Mouse (Mus musculus): Measurements from ENCODE around the gene Bola1. TPM values are rescaled to one million over a fixed set of nuclear protein-coding genes. Genes with fewer than 3 reads are reported as not detected.

Bola1 gene
- polyA plus RNA-seq, 1 experiment, result 55.4 TPM

DNA sequence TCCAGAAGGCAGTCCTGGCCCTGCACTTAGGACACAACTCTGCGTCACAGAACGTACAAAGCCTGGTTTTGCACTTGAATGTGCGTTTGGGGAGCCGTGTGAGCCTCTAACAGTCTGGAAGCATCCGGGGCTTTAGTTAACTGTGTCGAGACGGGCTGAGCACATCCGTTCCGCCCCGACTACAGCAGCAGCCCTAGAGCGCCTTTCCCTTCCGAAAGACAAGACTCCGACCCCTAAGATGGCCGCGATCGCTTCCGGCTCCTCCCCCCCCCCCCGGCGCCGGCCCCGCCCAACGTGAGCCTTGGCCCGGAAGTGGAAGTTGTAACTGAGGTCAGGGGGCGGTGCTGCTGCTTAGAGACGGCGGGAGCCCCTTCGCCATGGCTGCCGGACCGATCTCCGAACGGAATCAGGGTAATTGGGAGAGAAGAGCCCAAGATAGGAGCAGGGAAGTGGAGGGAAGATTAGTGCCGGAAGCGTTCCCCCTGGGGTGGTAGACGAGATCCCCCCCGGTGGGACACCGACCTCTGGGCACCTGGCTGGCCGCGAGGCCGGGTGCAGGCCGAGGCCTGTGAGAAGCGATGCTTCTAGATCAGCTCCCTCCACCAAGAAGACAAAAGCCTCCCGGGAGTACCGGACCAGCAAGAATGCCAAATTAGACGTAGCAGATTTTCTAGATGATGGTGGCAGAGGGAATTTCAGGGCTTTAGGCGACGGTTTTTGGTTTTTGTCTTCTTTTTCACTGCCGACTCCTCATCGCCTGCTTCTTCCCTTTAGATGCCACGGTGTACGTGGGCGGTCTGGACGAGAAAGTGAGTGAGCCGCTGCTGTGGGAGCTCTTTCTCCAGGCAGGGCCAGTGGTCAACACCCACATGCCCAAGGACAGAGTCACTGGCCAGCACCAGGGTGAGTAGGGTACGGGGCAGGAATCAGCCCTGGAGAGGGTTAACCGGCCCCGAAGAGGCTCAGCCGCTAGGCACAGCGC lies 47.0 kb downstream of the Bola1 start, which contains the start of gene Sf3b4:
TSS of gene Sf3b4 (plus strand) at position 136 of the 982 bp plus-strand sequence.
- H3K36me3 ChIP-seq (ENCODE audit: control insufficient read depth, insufficient read depth, low read length), result peaks cover 28% of the 10 kb centered on the region
- DNase-seq, result peak; percentile 85
- under 1% methylated on average over 58 of the region's 58 CpGs for WGBS
- TF ChIP-seq CTCF (IDR thresholded peaks at IDR 0.05; ENCODE audit: borderline replicate concordance, control insufficient read depth, extremely low read depth, insufficient read depth, low read length, poor library complexity) (0 out of 2 replicates have a peak, but pooled peaks have one; percentile 27), POLR2A (IDR thresholded peaks at IDR 0.05; ENCODE audit: control insufficient read depth, extremely low read depth, insufficient read depth, low read length, poor library complexity) (peak; percentile 94)
- peaks cover 24% of the 10 kb centered on the region for H3K4me1 ChIP-seq (replicated peaks; ENCODE audit: control insufficient read depth, insufficient read depth, low read length)
- no peaks in the 10 kb centered on the region for H3K27me3 ChIP-seq (ENCODE audit: control insufficient read depth, insufficient read depth, low read length)
- H3K4me3 ChIP-seq (ENCODE audit: control insufficient read depth, insufficient read depth, low read length), result peak within 1 kb of the TSS; percentile 96
- peak within 1 kb of the TSS; percentile 100 for H3K27ac ChIP-seq (ENCODE audit: control insufficient read depth, insufficient read depth, low read length)

DNA sequence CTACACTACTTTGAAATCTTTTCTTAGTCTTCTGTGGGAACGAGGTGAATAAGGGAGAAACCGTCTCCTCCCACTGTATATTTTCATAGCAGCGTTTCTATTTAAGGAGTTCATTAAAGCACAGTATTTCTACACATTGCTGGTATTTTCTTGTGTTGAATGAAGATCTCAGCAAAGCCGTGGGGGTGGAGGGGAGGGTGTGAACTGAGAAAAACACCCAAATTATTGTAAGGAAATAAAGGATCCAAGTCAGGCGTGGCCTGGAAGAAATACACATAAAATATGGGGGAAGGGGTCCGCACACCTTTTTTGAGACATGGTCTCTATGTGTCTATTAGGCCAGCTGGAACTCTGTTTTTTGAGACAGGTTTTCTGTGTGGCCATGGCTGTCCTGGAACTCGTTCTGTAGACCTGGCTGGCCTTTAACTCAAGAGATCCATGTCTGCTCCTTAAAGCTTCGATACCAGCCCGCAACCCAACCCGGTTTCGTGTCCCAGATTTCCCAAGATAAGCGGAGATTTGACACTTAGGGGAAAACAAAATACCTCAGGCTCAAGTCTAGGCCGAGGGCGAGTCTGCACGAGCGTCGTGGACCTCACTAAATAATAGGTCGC lies 47.8 kb downstream of the Bola1 start:
- no peak for TF ChIP-seq CTCF (IDR thresholded peaks at IDR 0.05; ENCODE audit: borderline replicate concordance, control insufficient read depth, extremely low read depth, insufficient read depth, low read length, poor library complexity)
- TF ChIP-seq POLR2A (IDR thresholded peaks at IDR 0.05; ENCODE audit: control insufficient read depth, extremely low read depth, insufficient read depth, low read length, poor library complexity), result no peak
- peaks cover 24% of the 10 kb centered on the region for H3K4me1 ChIP-seq (replicated peaks; ENCODE audit: control insufficient read depth, insufficient read depth, low read length)
- H3K4me3 ChIP-seq (ENCODE audit: control insufficient read depth, insufficient read depth, low read length), result peak overlapping the region; percentile 93
- peak; percentile 14 for DNase-seq
- WGBS, result 17% methylated on average over 18 of the region's 18 CpGs
- no peaks in the 10 kb centered on the region for H3K27me3 ChIP-seq (ENCODE audit: control insufficient read depth, insufficient read depth, low read length)
- H3K36me3 ChIP-seq (ENCODE audit: control insufficient read depth, insufficient read depth, low read length), result peaks cover 26% of the 10 kb centered on the region
- peak overlapping the region; percentile 100 for H3K27ac ChIP-seq (ENCODE audit: control insufficient read depth, insufficient read depth, low read length)

DNA sequence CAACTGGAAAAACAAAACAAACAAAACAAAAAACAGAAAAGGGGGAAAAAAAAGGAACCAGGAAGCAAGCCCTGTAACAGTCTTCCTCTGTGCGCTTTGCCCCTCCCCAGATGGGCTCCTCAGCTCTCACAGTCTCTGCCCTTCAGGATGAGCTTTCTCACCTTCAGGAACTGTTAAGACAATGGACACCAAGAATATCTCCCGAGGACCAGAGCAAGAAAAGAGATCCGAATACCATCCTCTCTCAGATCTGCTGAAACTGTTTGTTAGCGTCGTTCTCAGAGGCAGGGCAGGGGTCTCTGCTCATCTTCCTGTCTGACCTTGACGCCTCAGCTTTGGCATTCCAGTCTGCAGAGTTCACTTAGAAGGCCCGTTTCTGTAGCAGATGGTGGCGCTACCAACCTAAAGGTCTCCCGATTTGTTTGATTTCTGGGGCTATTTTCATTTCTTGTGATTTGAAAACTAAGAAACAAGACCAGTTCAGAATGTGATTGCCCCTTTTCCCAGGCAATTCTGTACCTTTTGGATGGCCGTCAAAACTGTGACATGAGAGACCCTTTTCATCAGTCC lies 48.4 kb downstream of the Bola1 start:
- H3K4me3 ChIP-seq (ENCODE audit: control insufficient read depth, insufficient read depth, low read length), result no peak overlapping the region
- peak overlapping the region; percentile 100 for H3K27ac ChIP-seq (ENCODE audit: control insufficient read depth, insufficient read depth, low read length)
- whole genome bisulfite sequencing, result 53% methylated on average over 10 of the region's 10 CpGs
- peaks cover 23% of the 10 kb centered on the region for H3K36me3 ChIP-seq (ENCODE audit: control insufficient read depth, insufficient read depth, low read length)
- H3K27me3 ChIP-seq (ENCODE audit: control insufficient read depth, insufficient read depth, low read length), result no peaks in the 10 kb centered on the region
- TF ChIP-seq POLR2A (IDR thresholded peaks at IDR 0.05; ENCODE audit: control insufficient read depth, extremely low read depth, insufficient read depth, low read length, poor library complexity), result no peak
- no peak for TF ChIP-seq CTCF (IDR thresholded peaks at IDR 0.05; ENCODE audit: borderline replicate concordance, control insufficient read depth, extremely low read depth, insufficient read depth, low read length, poor library complexity)
- DNase-seq, result peak; percentile 24
- peaks cover 24% of the 10 kb centered on the region for H3K4me1 ChIP-seq (replicated peaks; ENCODE audit: control insufficient read depth, insufficient read depth, low read length)

DNA sequence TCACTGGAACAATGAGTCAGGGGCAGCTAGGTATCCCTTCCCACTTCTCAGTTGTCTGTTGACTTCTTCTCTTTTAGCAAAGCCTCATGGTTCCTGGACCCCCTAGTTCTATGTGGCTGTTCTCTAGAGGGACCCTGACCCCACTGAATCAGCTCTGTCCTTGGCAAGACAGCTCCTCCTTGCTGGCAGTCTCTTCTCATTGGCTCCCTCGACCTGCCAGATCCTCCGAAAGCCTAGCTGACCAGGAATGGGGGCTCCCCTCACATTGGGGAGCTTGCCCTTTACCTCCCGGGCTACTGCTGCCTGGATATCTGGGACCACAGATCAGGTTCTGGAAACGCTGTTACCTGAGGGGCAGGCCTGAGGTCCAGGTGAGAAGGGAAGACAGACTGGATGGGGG lies 49.2 kb downstream of the Bola1 start:
- no peak for DNase-seq
- Histone ChIP-seq H3K4me3 (ENCODE audit: control insufficient read depth, insufficient read depth, low read length) (no peak overlapping the region), H3K27me3 (ENCODE audit: control insufficient read depth, insufficient read depth, low read length) (no peaks in the 10 kb centered on the region), H3K36me3 (ENCODE audit: control insufficient read depth, insufficient read depth, low read length) (peaks cover 15% of the 10 kb centered on the region), H3K4me1 (replicated peaks; ENCODE audit: control insufficient read depth, insufficient read depth, low read length) (peaks cover 24% of the 10 kb centered on the region), H3K27ac (ENCODE audit: control insufficient read depth, insufficient read depth, low read length) (no peak overlapping the region; the same call in 1 of the 2 replicates)
- no peak for TF ChIP-seq POLR2A (IDR thresholded peaks at IDR 0.05; ENCODE audit: control insufficient read depth, extremely low read depth, insufficient read depth, low read length, poor library complexity)
- no peak for TF ChIP-seq CTCF (IDR thresholded peaks at IDR 0.05; ENCODE audit: borderline replicate concordance, control insufficient read depth, extremely low read depth, insufficient read depth, low read length, poor library complexity)
- WGBS, result 96% methylated on average over 4 of the region's 4 CpGs

DNA sequence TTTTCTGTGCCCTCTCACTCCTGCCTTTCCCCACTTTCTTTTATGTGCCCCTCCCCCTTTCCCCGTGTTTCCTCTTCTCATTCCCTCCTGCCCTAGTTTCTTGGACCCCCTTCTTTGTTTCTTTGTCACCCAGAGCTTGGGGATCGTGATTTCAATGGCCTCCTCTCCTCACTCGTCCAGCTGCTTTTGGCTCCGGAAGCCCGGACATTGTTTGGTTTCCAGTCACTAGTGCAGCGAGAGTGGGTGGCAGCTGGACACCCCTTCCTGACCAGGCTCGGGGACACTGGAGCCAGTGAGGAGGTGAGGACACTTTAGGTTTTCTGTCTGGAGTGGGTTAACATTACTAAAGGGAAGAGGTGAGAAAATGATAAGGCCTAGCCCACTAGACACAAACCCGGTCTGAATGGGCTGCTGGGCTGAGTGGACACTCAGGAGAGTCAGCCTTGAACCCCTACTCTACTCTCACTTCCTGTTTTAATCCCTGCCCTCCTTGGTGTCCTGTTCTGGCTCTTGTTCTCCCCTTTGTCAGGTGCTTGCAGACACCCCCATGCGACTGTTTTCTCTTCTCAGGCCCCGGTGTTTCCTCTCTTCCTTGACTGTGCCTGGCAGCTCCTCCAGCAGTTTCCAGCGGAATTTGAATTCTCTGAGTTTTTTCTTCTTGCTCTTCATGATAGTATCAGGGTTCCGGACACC lies 50.9 kb downstream of the Bola1 start:
- H3K4me1 ChIP-seq (replicated peaks; ENCODE audit: control insufficient read depth, insufficient read depth, low read length), result peaks cover 21% of the 10 kb centered on the region
- WGBS, result 93% methylated on average over 12 of the region's 12 CpGs
- no peak for DNase-seq
- no peaks in the 10 kb centered on the region; the same call in 1 of the 2 replicates for H3K36me3 ChIP-seq (ENCODE audit: control insufficient read depth, insufficient read depth, low read length)
- TF ChIP-seq POLR2A (IDR thresholded peaks at IDR 0.05; ENCODE audit: control insufficient read depth, extremely low read depth, insufficient read depth, low read length, poor library complexity), result no peak
- TF ChIP-seq CTCF (IDR thresholded peaks at IDR 0.05; ENCODE audit: borderline replicate concordance, control insufficient read depth, extremely low read depth, insufficient read depth, low read length, poor library complexity), result no peak
- H3K4me3 ChIP-seq (ENCODE audit: control insufficient read depth, insufficient read depth, low read length), result no peak overlapping the region
- H3K27ac ChIP-seq (ENCODE audit: control insufficient read depth, insufficient read depth, low read length), result no peak overlapping the region
- H3K27me3 ChIP-seq (ENCODE audit: control insufficient read depth, insufficient read depth, low read length), result no peaks in the 10 kb centered on the region
